Mouse (Mus musculus): ENCODE measurements around the gene Col23a1. TPM values are rescaled to one million over a fixed set of nuclear protein-coding genes. Genes with fewer than 3 reads are reported as not detected.

Gene Col23a1
- 4.4 and 6.1 TPM in 2 replicates for polyA plus RNA-seq (2015; fragmentation: Nextera tagmentation; extraction: Ambion mirVana)

DNA sequence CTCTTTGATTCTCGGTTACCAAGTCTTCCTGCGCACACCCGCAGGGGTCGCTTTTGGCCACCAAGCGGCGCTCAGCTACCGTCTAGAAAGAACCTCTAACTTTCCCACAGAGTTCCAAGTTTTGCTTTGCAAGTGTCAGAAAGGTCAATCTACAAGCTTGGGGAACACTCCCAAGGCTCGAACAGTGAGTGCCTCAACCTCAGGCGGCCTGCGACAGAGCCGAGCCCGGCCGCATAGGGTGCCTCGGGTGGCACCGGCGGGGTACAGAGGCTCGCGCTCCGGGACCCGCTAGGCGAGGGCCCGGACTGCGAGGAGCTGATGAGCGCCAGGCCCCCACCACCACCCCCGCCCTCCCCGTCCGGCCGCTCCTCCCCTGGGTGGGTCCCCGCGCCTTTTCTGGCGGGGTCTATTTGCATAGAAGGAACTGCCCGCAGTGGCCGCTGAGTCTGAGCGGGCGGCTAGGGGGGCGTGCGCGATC, at the start of gene Col23a1:
Gene Col23a1, plus strand, starts transcription at position 357 of the 478 bp plus-strand sequence.
- H3K9ac ChIP-seq (ENCODE audit: low read depth, low read length) = peak within 1 kb of the TSS; percentile 70
- under 1% methylated on average over 28 of the region's 38 CpGs for WGBS
- H3K36me3 ChIP-seq (ENCODE audit: control insufficient read depth, insufficient read depth, low read length) = no peaks in the 10 kb centered on the region
- peak; percentile 91 for ATAC-seq
- no peaks in the 10 kb centered on the region for H3K9me3 ChIP-seq (ENCODE audit: control insufficient read depth, low read length)
- H3K27me3 ChIP-seq (replicated peaks; ENCODE audit: control insufficient read depth, insufficient read depth, low read length) = no peaks in the 10 kb centered on the region
- no peaks in the 10 kb centered on the region for H3K4me1 ChIP-seq (ENCODE audit: control insufficient read depth, insufficient read depth, low read depth, low read length)
- H3K27ac ChIP-seq (ENCODE audit: low read depth, low read length) = peak within 1 kb of the TSS; percentile 62; the same call in 1 of the 2 replicates
- H3K4me2 ChIP-seq (ENCODE audit: low read length) = peak within 1 kb of the TSS; percentile 85
- peak within 1 kb of the TSS; percentile 63 for H3K4me3 ChIP-seq (ENCODE audit: low read length)

DNA sequence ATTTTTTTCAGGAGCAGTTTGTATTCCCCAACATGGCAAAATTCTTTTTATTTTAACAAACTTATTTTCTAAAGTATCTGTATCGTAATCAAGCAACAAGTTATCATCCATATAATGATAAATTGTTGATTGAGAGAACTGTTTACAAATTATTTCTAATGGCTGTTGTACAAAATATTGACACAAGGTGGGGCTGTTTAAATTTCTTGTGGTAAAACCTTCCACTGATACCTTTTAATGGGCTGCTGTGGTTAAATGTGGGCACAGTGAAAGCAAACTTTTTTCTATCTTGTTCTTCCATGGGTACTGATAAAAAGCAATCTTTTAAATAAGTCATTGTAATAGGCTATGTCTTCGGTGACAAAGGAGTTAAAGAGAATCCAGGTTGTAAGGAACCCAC, 46.8 kb upstream of the Col23a1 start:
- no peak overlapping the region for H3K27ac ChIP-seq (ENCODE audit: low read depth, low read length)
- H3K4me2 ChIP-seq (ENCODE audit: low read length) = no peak overlapping the region
- no peak for ATAC-seq
- H3K4me1 ChIP-seq (ENCODE audit: control insufficient read depth, insufficient read depth, low read depth, low read length) = no peaks in the 10 kb centered on the region
- no peak overlapping the region for H3K9ac ChIP-seq (ENCODE audit: low read depth, low read length)
- H3K9me3 ChIP-seq (ENCODE audit: control insufficient read depth, low read length) = peaks cover 3% of the 10 kb centered on the region; the same call in 1 of the 2 replicates
- WGBS = 95% methylated on average over 2 of the region's 2 CpGs
- no peak overlapping the region for H3K4me3 ChIP-seq (ENCODE audit: low read length)
- no peaks in the 10 kb centered on the region for H3K27me3 ChIP-seq (replicated peaks; ENCODE audit: control insufficient read depth, insufficient read depth, low read length)
- no peaks in the 10 kb centered on the region for H3K36me3 ChIP-seq (ENCODE audit: control insufficient read depth, insufficient read depth, low read length)

DNA sequence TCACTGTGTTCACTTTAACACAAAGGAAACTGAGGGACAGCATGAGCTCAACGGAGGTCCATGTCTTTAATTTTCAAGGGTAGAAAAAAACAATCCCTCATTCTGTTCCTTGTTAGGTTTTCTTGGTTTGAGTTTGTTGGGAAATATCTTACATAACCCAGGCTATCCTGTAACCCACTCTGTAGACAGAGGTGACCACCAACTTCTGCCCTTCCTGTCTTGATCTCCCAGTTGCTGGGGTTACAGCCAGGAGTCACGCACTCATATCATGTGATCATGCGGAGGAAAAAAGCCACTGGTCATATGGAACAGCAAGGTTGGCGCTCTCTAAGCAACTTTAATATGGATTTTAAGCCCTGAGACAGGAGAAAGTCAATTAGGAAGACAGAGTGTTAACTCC, 32.7 kb upstream of the Col23a1 start:
- H3K36me3 ChIP-seq (ENCODE audit: control insufficient read depth, insufficient read depth, low read length) = no peaks in the 10 kb centered on the region
- H3K27ac ChIP-seq (ENCODE audit: low read depth, low read length) = no peak overlapping the region
- WGBS = 89% methylated on average over 4 of the region's 4 CpGs

DNA sequence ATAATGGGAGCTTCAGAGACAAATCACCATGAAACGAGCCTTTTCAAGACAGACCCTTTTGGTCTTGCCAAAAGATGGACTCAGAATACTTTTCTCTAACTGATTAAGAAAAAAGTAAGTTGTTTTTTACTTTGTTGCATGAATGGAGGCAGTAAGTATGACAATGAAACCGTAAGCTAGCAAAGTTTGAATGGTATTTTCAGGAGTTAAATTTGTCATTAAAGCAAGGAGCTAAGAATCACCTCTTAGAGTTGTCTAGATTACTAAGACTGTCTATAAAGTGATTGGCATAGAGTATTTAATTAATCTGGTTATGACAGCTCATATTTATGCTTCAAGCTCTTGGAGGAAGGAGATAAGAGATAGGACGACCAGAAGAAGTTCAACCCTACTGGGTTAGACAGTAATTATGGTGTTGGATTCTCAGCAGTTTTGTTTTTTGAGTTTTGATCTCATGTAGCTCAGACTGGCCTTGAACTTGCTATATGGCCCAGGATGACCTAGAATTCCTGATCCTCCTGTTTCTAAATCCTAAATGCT, 28.0 kb upstream of the Col23a1 start, which contains the start of gene Clk4:
Gene Clk4, plus strand, starts transcription at position 51 of the 540 bp plus-strand sequence.
- Histone ChIP-seq H3K4me3 (ENCODE audit: low read length) (peak within 1 kb of the TSS; percentile 81), H3K27ac (ENCODE audit: low read depth, low read length) (peak within 1 kb of the TSS; percentile 87), H3K27me3 (replicated peaks; ENCODE audit: control insufficient read depth, insufficient read depth, low read length) (no peaks in the 10 kb centered on the region), H3K4me2 (ENCODE audit: low read length) (peak within 1 kb of the TSS; percentile 94), H3K4me1 (ENCODE audit: control insufficient read depth, insufficient read depth, low read depth, low read length) (peaks cover 25% of the 10 kb centered on the region), H3K36me3 (ENCODE audit: control insufficient read depth, insufficient read depth, low read length) (no peaks in the 10 kb centered on the region), H3K9ac (ENCODE audit: low read depth, low read length) (peak within 1 kb of the TSS; percentile 72), H3K9me3 (ENCODE audit: control insufficient read depth, low read length) (no peaks in the 10 kb centered on the region)
- 71% methylated on average over 3 of the region's 3 CpGs for WGBS
- no peak for ATAC-seq

More for the DNA sequence above, 32.7 kb upstream of the Col23a1 start:
- Histone ChIP-seq H3K27me3 (replicated peaks; ENCODE audit: control insufficient read depth, insufficient read depth, low read length) (no peaks in the 10 kb centered on the region), H3K4me3 (ENCODE audit: low read length) (no peak overlapping the region), H3K9ac (ENCODE audit: low read depth, low read length) (no peak overlapping the region), H3K4me2 (ENCODE audit: low read length) (no peak overlapping the region), H3K4me1 (ENCODE audit: control insufficient read depth, insufficient read depth, low read depth, low read length) (no peaks in the 10 kb centered on the region), H3K9me3 (ENCODE audit: control insufficient read depth, low read length) (no peaks in the 10 kb centered on the region)
- no peak for ATAC-seq

- 10% methylated on average over 57 of the region's 57 CpGs for WGBS
- H3K36me3 ChIP-seq (ENCODE audit: control insufficient read depth, insufficient read depth, low read length) = no peaks in the 10 kb centered on the region
- no peaks in the 10 kb centered on the region for H3K27me3 ChIP-seq (replicated peaks; ENCODE audit: control insufficient read depth, insufficient read depth, low read length)
- H3K4me1 ChIP-seq (ENCODE audit: control insufficient read depth, insufficient read depth, low read depth, low read length) = peaks cover 25% of the 10 kb centered on the region
- peak; percentile 99 for ATAC-seq
- H3K9me3 ChIP-seq (ENCODE audit: control insufficient read depth, low read length) = no peaks in the 10 kb centered on the region
- peak within 1 kb of the TSS; percentile 96 for H3K9ac ChIP-seq (ENCODE audit: low read depth, low read length)
- H3K4me2 ChIP-seq (ENCODE audit: low read length) = peak within 1 kb of the TSS; percentile 94
- H3K4me3 ChIP-seq (ENCODE audit: low read length) = peak within 1 kb of the TSS; percentile 81
- H3K27ac ChIP-seq (ENCODE audit: low read depth, low read length) = peak within 1 kb of the TSS; percentile 98
Measured at GRCm38 (mm10) chr11:51262342-51263285, 27.1 kb upstream of the Col23a1 start, which contains the start of gene BC049762. Gene BC049762 (minus strand): TSS chr11:51263046.

DNA sequence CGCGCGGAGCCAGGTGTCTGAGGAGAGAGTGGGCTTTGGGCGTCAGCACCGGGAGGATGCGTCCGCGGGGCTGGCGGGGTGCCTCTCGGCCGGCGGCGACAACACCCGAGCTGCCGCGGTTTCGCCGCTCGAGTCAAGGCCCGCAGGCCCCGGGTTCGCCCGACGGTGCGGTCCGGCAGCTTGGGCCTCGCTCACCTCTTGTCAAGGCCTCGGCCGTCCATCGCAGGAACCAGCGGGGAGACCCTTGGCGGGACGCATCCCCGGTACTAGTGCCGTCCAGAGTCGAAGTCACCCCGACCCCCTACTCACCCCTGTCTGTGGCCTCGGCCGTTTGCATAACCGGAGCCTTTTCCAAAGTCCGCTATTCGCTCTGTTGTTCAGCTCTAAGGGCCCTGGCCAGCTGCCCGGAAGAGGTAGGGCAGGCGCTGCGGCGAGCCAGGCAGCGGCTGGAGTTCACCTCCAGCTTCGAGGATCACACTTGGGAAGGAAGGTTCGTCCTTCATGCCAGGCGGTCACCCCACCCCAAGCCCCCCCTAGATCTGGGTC, 26.4 kb upstream of the Col23a1 start:
- Histone ChIP-seq H3K27ac (ENCODE audit: low read depth, low read length) (peak overlapping the region; percentile 98), H3K27me3 (replicated peaks; ENCODE audit: control insufficient read depth, insufficient read depth, low read length) (no peaks in the 10 kb centered on the region), H3K9ac (ENCODE audit: low read depth, low read length) (peak overlapping the region; percentile 96), H3K4me3 (ENCODE audit: low read length) (peak overlapping the region; percentile 81), H3K4me2 (ENCODE audit: low read length) (peak overlapping the region; percentile 87), H3K9me3 (ENCODE audit: control insufficient read depth, low read length) (no peaks in the 10 kb centered on the region), H3K36me3 (ENCODE audit: control insufficient read depth, insufficient read depth, low read length) (no peaks in the 10 kb centered on the region), H3K4me1 (ENCODE audit: control insufficient read depth, insufficient read depth, low read depth, low read length) (peaks cover 25% of the 10 kb centered on the region)
- peak; percentile 74 for ATAC-seq
- WGBS = under 1% methylated on average over 49 of the region's 50 CpGs

- Histone ChIP-seq H3K27me3 (replicated peaks; ENCODE audit: control insufficient read depth, insufficient read depth, low read length) (no peaks in the 10 kb centered on the region), H3K27ac (ENCODE audit: low read depth, low read length) (no peak overlapping the region), H3K9ac (ENCODE audit: low read depth, low read length) (peak overlapping the region; percentile 45), H3K36me3 (ENCODE audit: control insufficient read depth, insufficient read depth, low read length) (no peaks in the 10 kb centered on the region), H3K9me3 (ENCODE audit: control insufficient read depth, low read length) (no peaks in the 10 kb centered on the region), H3K4me3 (ENCODE audit: low read length) (peak overlapping the region; percentile 81), H3K4me1 (ENCODE audit: control insufficient read depth, insufficient read depth, low read depth, low read length) (peaks cover 25% of the 10 kb centered on the region), H3K4me2 (ENCODE audit: low read length) (peak overlapping the region; percentile 87)
- no peak for ATAC-seq
- WGBS = 26% methylated on average over 6 of the region's 6 CpGs
Measured at GRCm38 (mm10) chr11:51264352-51264751, 25.4 kb upstream of the Col23a1 start.

DNA sequence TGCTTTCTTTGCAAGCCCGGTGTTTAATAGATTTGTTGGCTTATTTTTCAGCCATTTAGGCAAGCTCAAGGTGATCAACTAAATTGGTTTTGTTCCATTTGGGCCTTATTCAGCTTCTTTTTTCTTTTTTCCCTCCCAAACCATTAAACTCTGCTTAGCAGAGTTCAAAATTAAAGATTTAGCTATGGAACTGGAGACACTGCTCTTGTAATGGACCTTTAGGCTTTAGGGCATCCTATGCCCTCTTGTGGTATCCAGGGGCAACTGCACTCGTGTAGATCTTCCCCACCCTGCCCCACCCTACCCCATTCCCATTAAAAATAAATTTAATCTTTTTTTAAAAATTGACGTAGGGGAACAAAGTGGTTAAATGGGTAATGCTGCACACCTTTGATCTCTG, 24.4 kb upstream of the Col23a1 start:
- no peak for ATAC-seq
- Histone ChIP-seq H3K36me3 (ENCODE audit: control insufficient read depth, insufficient read depth, low read length) (no peaks in the 10 kb centered on the region), H3K27me3 (replicated peaks; ENCODE audit: control insufficient read depth, insufficient read depth, low read length) (no peaks in the 10 kb centered on the region), H3K27ac (ENCODE audit: low read depth, low read length) (no peak overlapping the region), H3K4me3 (ENCODE audit: low read length) (no peak overlapping the region), H3K9ac (ENCODE audit: low read depth, low read length) (no peak overlapping the region), H3K9me3 (ENCODE audit: control insufficient read depth, low read length) (no peaks in the 10 kb centered on the region), H3K4me2 (ENCODE audit: low read length) (peak overlapping the region; percentile 87), H3K4me1 (ENCODE audit: control insufficient read depth, insufficient read depth, low read depth, low read length) (peaks cover 25% of the 10 kb centered on the region)
- WGBS = 52% methylated on average over 3 of the region's 3 CpGs

DNA sequence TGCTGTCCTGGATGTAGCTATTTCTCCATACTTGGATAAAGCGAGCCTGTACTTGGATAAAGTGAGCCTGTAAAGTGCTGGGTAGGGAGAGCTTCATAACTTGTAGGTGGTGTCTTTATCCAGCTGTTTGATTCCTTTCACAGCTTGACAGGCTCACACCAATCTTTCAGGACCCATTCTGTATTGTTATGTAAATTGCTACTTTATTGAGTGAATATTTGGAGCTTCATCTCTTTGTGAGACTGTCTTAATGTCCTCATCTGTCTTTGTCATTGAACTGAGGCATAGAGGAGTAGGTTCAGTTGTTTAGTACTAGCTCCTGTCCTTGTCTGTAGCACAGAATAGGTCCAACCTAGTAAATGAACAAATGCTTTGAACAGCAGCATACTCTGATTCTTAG, 15.3 kb upstream of the Col23a1 start:
- Histone ChIP-seq H3K9me3 (ENCODE audit: control insufficient read depth, low read length) (no peaks in the 10 kb centered on the region), H3K4me1 (ENCODE audit: control insufficient read depth, insufficient read depth, low read depth, low read length) (no peaks in the 10 kb centered on the region), H3K27me3 (replicated peaks; ENCODE audit: control insufficient read depth, insufficient read depth, low read length) (no peaks in the 10 kb centered on the region), H3K9ac (ENCODE audit: low read depth, low read length) (no peak overlapping the region), H3K27ac (ENCODE audit: low read depth, low read length) (no peak overlapping the region), H3K4me3 (ENCODE audit: low read length) (no peak overlapping the region), H3K36me3 (ENCODE audit: control insufficient read depth, insufficient read depth, low read length) (peaks cover 40% of the 10 kb centered on the region), H3K4me2 (ENCODE audit: low read length) (no peak overlapping the region)
- 50% methylated on average over 1 of the region's 1 CpGs for WGBS
- no peak for ATAC-seq

Measured in hindbrain, embryonic 16.5 days (tissue).